In genomic region chr1:180216541-180217276, GRCm38 (mm10) we compare ENCODE assay signal across 26 mouse cellular contexts.
"Had no signal": no experiment of that assay in that cellular context is flagged by ENCODE, and none has a peak within 500 bp of the region (broad histone marks: within the 10 kb centered on the region; RNA-seq: fewer than 3 reads in every experiment).

No protein-coding gene starts in this region.

- H3K9me3 ChIP-seq: lung, embryonic 15.5 days; megakaryocyte, embryonic 14.5 days; midbrain, embryonic 10.5 days; midbrain, embryonic 13.5 days; neural tube, embryonic 13.5 days; stomach, embryonic 15.5 days had no signal

- DNase-seq: kidney, adult 18-20 months; kidney, adult 9 months; kidney, postnatal 10 days; kidney, postnatal 36 days; layer of hippocampus, postnatal 36 days; left cerebral cortex, postnatal 4 days; lung, adult 18-20 months; lung, postnatal 10 days; lung, postnatal 36 days; retina, postnatal 1 day; right cerebral cortex, postnatal 25 days; spleen, adult 18-20 months; thymus, adult 2 months; thymus, postnatal 25 days had no signal

- H3K4me2 ChIP-seq: limb, embryonic 13.5 days; lung, embryonic 15.5 days; midbrain, embryonic 13.5 days; neural tube, embryonic 13.5 days; stomach, embryonic 15.5 days had no signal

- H3K27me3 ChIP-seq: lung, embryonic 15.5 days; megakaryocyte, embryonic 14.5 days; midbrain, embryonic 13.5 days; stomach, embryonic 15.5 days had no signal

- ATAC-seq: hindbrain, postnatal 0 days; inflammation-experienced regulatory T-cells, adult 6 months; midbrain, embryonic 13.5 days; midbrain, embryonic 16.5 days had no signal

- H3K4me1 ChIP-seq: limb, embryonic 13.5 days; lung, embryonic 15.5 days; midbrain, embryonic 13.5 days; neural tube, embryonic 13.5 days; stomach, embryonic 15.5 days had no signal

- H3K36me3 ChIP-seq: limb, embryonic 13.5 days; lung, embryonic 15.5 days; midbrain, embryonic 10.5 days; midbrain, embryonic 13.5 days; neural tube, embryonic 13.5 days; stomach, embryonic 15.5 days had no signal

- H3K4me3 ChIP-seq: left cerebral cortex, adult 2 months; limb, embryonic 13.5 days; lung, embryonic 15.5 days; megakaryocyte, embryonic 14.5 days; midbrain, embryonic 10.5 days; midbrain, embryonic 13.5 days; myocyte; neural tube, embryonic 13.5 days; stomach, embryonic 15.5 days had no signal

- H3K9ac ChIP-seq: limb, embryonic 13.5 days; lung, embryonic 15.5 days; midbrain, embryonic 13.5 days; neural tube, embryonic 13.5 days; stomach, embryonic 15.5 days had no signal

- H3K27ac ChIP-seq: hindbrain, postnatal 0 days; left cerebral cortex, adult 2 months; limb, embryonic 13.5 days; lung, embryonic 15.5 days; midbrain, embryonic 10.5 days; midbrain, embryonic 13.5 days; neural tube, embryonic 13.5 days; stomach, embryonic 15.5 days had no signal
